Mouse (Mus musculus) left cerebral cortex, postnatal 4 days (tissue): ENCODE data around the gene Tmem200b. TPM values are rescaled to one million over a fixed set of nuclear protein-coding genes. Genes with fewer than 3 reads are reported as not detected.

Source experiments
- DNase-seq: peaks from one replicate; pipeline ENCODE4 v3.0.0-alpha.2; 2022
- intact Hi-C: fragments of 180-260 bp; cut with DNase I; formaldehyde crosslinking; loops from one replicate; pipeline ENCODE4 v1.15.1; 2025
- total RNA-seq, 2 experiments: library from RNA; stranded (reverse); gene quantifications; 2 replicates each; pipeline ENCODE4 v1.2.3; 2021

Tmem200b gene
- total RNA-seq, 2 experiments from 2014 or later = 1.2 to 1.6 TPM

DNA sequence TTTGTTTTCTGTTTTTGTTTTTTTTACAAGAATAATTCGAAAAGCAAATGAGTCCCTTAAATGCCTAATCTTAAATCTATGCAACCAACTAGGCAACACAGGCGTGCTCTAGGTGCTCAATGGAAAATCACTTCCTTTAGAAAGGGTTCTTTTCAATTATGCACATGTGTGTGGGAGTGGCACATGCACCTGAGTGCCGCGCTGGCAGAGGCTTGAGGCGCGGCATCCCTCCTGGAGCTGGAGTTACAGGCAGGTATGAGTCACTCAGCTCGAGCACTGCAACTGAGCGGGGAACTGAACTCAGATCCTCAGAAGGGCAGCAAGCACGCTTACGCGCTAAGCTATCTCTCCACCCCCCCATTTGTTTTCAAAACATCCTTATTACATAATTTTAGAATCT lies 26.3 kb downstream of the Tmem200b start:
- intact Hi-C loops = no loop called here
- DNase-seq = no peak

DNA sequence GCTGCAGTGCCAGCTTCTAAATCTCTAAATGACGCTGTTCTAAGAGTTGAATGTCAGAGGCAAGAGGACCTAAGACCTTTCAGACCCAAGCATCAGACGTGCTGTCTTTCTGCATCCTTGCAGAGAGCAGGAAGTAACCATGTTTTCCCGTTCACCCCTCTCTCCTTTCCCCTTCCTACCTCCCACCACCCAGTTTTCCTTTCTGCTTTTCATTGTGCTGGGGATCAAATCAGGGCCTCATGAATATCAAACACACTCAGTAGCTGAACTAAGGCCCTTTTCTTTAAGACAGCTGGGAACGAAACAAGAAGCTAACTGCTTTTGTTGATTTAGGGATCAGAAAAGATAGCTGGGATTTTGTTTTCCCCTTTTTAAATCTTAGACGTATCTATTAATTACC lies 28.3 kb downstream of the Tmem200b start:
- DNase-seq = no peak
- intact Hi-C loops = no loop called here

DNA sequence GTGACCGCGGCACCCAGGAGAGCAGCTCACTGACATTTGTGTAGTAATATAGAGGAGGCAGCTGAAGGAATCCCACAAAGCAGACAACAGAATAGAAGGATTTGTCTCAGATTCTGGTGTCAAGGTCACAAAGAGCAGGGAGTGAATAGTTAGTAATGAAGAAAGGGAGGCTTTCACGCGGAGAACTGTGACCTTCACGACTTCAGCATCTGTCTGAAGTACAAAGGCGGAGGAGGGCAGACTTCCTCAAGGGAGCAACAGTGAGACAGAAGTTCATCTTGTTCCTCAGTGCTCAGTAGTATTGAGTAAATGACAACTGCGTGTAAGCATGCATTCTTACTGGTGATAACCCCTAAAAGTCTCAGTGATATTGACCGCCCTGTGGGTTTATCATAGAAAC lies 29.1 kb downstream of the Tmem200b start:
- intact Hi-C loops = no loop called here
- no peak for DNase-seq

DNA sequence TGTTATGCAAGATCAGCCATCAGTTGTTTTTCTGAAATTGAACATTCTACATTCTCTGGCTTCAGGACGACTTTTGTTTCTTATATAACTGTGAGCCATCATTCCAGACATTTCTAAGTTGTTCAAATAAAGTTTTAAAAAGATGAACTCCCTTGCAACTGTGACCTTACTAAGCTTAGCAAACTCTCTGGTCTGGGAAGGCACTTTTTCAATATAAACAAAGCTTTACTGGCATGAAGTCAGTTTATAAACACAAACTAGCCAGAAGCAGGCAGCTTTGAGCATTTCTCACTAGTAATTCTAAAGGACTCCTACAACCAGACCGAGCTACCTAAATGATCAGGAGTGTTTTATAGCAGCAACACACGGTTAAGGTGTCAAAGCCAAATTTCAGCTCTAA lies 35.6 kb downstream of the Tmem200b start:
- intact Hi-C loops = no loop called here
- DNase-seq = no peak

DNA sequence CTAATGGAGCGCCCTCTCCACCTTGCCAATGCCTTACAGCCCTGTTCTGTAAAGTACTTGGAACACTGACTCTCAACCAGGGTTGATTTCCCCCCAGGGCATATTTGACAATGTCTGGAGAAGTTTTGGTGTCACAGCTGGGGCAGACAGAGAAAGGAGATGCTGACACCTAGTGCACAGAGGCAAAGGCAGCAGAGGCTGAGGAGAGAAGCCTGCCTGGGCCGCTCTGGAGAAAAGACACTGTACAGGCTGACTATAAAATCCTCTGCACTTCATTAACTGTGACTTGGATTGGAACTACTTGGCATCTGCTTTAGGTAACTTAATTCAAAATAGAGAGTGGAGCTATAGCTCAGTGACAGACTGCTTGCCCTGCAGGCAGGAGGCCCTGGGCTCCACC lies 47.3 kb downstream of the Tmem200b start:
- intact Hi-C loops = no loop called here
- no peak for DNase-seq

DNA sequence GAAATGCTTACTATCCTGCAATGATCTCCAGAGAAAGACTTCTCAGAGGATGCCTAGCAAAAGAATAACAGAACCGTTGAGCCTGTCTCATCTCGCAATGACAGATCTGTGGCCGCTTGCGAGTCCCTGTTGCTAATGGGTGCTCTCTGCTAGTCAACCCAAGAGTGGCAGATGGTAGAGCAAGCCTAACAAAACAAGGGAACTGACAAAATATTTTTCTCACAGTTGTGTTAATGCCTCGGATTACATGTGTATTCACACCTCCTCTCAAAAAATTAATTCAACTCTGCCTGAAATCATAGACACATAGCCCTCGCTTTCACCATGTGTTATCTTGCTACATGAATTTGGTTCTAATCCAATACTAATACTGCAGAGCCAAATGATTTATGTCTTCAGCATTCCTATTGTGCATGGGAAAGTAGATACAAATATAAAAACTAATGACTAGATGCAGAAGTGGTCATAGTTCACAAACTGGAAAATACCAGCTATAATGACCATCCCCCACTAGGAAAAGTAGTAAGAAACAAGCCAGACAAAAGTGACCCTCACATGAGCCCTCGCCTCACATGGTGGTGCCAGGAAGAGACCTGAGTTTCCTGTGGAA lies 48.8 kb downstream of the Tmem200b start:
- intact Hi-C loops = no loop called here
- DNase-seq = no peak

Other genes with a start within 250 kb of the Tmem200b start
- 10 to 100 TPM; 44.0 to 54.1 TPM for gene Ptpru, start 83.5 kb upstream of the Tmem200b start, total RNA-seq
- 10 to 100 TPM; 36.9 to 38.2 TPM for gene Mecr, start 78.3 kb upstream of the Tmem200b start, total RNA-seq
- 10 to 100 TPM; 87.7 to 90.4 TPM for gene Srsf4, start 48.2 kb upstream of the Tmem200b start, total RNA-seq
- gene Gm10300, start 152.9 kb downstream of the Tmem200b start, total RNA-seq = not detected
- 10 to 100 TPM; 70.2 to 77.8 TPM for gene Epb41, start 153.6 kb downstream of the Tmem200b start, total RNA-seq
- 1 to 10 TPM; 3.7 to 4.6 TPM for gene Oprd1, start 222.7 kb downstream of the Tmem200b start, total RNA-seq